Mouse (Mus musculus) small intestine, adult 2 months (tissue): ENCODE measurements around the gene Kptn.

ENCODE experiments used
- CTCF ChIP-seq: fragments of 200-500 bp; IDR thresholded peaks from 2 replicates; pipeline ENCODE4 v1.5.1; 2012; ENCODE audit warnings: low read depth, mild to moderate bottlenecking, control low read depth, inconsistent platforms, low read length, moderate library complexity, mixed read lengths; ENCODE audit not compliant: insufficient replicate concordance, insufficient read length; ENCODE audit errors: extremely low read depth
- POLR2A ChIP-seq: fragments of 200-500 bp; IDR thresholded peaks from 2 replicates; pipeline ENCODE4 v1.6.1; 2012; ENCODE audit warnings: low read depth, mild to moderate bottlenecking, control low read depth, inconsistent platforms, low read length, moderate library complexity

DNA sequence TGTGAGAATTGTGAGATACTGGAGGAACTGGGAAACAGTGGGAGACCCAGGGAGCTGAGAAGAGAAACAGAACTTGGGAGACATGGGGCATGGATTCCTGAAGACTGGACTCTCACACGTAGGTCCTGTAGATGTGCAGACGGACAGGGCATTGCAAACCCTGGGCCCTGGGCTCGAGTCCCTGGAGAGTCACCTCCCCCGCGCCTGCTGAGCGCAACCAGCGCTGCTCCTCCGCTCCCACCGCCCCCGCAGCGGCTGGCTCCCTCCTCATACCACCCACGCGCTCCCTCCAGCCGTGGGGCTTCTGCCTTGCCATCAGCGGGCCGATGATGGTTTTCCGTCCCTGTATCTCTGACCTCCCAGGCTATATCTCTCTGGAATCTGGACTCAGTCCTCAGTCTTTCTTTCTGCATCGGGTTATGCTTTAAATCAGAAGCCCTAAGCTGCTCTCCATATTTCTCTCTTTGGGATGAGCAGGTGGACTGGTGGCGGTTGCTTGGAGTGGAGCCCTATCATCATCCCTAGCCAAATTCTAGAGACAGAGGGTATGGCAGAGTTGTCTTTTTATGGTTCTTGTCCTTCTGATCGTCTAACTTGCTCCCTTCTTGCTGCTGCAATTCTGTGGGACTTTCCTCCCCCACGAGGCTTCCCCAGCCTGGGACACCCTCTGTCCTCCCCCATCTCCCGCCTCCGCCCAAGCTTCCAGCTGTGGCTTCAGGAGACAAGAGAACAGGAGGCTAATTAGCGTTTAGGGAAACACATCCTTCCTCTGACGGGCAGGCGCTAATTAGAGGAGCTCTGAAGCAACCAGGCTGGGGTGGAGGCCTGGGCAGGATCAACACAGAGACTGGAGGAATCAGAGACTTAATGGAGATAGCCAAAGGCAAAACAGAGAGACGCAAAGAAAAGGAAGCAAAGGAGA is 27.1 kb downstream of the Kptn start:
- TF ChIP-seq CTCF: no peak
- TF ChIP-seq POLR2A: no peak
